Mouse (Mus musculus) frontal cortex, adult (tissue): ENCODE measurements at regions not wholly inside any gene's neighbourhood (a gene's known extent, or its start where the extent isn't known, plus 50 kb on each side); places are given as distances from the start of the nearest gene placed in this dataset.
A peak's percentile ranks its signal among the peaks of the same experiment; 100 is the strongest.

Source experiments
- ATAC-seq: cut with Nextera tagmentation; 2 replicates; pipeline ENCODE4 v1.9.2; 2017; ENCODE audit warnings: mild to moderate bottlenecking, moderate library complexity, mixed read lengths; ENCODE audit not compliant: low TSS enrichment

DNA sequence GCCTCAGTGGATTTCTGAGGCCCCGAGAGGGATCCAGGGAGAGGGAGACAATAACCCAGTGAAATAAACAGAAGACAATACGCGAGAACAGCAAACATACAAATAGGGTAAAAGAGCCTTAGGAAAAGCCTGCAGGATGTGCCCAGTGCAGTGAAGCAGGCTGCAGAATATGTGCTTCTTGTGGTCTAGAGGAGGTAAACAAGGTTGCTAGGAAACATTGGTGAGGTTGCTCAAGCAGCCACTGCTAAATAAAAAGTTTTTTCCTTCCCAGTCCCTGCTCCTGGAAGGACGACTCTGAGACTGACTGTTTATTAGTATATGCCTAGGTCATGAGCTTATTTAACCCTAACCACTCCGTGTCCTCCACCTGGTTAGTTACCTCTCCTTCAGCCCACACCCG, 201.5 kb downstream of the Gadd45g start:
- ATAC-seq: no peak

DNA sequence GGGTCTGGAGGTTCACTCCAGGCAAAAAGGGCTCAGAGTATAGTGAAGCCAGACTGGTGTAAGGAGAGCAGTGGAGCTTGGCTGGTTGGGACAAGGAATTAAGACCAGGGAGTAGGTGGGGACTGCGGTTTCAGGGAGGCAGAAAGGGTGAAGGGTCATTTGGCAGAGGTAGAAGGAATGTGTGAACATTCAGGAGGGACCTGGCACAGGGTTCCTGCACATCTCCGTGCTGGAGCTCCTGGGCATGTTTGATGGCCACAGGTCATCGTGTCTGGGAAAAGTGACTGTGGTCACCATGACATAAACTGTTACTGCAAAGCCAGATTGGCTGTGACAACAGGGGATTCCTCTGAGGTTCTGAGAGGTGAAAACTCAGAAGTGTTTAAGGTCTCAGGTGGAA, 202.3 kb downstream of the Gadd45g start:
- no peak for ATAC-seq

DNA sequence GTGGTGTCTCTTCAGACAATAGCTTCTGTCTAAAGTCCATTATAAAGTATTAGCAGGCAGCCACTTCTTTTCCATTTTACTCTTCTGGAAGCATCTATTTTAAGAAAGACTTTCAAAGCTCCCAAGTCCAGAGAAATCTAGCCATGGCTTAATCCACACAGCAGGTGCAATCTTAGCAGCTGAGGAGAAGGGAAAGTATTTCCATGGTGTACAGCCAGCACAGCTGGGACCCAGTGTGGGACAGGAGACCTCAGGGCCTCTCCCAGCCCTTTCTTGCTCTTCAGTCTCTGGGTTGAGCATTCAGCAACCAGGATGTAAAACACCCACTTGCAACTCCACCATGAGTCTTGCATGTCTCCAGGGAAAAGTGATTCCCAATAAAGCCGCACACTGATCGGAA, 202.8 kb downstream of the Gadd45g start:
- no peak for ATAC-seq

DNA sequence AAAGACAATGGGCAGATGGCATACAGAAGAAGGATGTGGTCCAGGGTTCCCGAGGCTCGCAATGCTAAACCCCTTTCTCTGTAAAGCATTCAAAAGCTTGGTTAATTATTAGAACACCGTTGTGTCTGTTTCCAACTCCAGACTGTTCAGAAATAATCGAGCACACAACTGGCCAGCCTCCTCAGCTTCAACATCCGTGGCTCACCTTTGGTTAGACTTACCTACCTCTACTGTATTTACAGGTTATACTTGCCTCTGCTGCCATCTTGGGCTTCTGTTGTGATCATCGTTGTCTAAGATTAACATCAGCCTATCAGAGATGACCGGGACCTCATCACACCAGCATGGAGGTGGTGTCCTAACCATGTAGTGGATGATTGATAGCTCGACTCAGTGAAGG, 209.3 kb downstream of the Gadd45g start:
- ATAC-seq: no peak

DNA sequence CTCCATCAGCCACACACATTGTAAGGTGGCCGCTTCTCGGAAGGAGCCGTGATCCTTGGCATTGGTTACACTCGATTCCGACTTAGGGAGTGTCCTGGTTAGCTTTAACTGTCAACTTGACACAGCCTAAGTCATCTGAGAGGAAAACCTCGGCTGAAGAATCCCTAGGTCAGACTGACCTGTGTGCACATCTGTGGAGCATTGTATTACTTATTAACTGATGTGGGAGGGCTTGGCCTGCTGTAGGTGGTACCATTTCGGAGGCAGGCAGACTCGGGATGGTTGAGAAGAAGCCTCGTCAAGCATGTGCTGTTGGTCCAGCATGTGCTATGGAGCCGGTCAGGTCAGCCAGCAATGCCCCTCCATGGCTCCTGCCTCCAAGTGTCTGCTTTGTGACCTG, 211.0 kb downstream of the Gadd45g start:
- ATAC-seq: no peak

DNA sequence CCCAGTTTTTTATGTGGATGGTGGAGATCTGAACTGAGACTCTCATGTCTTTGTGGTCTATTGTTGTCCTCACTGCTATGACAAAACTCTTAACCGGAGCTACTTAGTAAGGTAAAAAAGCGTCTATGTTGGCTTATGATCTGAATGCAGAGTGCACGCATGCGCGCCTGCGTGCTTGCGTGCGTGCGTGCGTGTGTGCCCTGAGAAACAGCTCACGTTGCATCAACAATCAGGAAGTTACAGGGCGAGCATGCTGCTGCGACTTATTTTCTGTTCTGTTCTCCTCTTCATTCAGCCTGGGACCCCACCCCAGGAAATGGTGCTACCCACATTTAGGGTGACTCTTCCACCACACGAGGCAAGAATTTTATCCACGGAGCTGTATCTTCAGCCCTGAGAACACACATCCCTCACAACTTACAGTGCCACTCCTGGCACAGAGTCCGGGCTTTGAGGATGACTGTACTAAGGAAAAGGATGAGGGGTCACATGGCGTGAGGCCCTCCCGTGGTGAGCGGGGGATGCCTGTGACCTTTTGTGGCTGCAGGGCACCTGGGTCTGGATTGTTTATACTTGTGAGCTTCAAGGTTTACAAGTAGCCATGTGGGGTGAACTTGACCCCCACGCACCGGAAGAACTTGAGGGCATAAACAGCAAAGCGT, 213.4 kb downstream of the Gadd45g start:
- ATAC-seq: no peak

DNA sequence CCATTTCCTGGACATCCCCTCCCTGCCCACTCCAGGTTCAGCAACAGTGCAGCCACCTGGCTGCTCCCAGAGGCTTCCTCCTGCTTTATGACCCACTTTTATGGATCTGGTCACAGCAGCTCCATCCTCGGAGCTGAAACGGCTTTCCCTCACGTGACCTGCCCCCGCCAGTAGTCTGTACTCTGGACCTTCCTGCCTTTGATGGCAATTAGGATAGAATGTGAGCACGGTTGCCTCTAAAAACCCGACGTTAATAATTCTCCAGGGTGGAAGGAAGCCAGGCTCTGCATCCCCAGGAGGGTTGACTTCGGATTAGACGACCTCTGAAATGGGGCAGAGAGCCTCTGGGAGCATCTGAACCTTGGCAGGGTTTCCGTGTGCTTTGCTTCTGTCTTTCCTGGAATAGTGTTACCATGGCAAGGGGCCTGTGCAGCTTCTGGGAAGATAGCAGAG, 214.0 kb downstream of the Gadd45g start:
- no peak for ATAC-seq

DNA sequence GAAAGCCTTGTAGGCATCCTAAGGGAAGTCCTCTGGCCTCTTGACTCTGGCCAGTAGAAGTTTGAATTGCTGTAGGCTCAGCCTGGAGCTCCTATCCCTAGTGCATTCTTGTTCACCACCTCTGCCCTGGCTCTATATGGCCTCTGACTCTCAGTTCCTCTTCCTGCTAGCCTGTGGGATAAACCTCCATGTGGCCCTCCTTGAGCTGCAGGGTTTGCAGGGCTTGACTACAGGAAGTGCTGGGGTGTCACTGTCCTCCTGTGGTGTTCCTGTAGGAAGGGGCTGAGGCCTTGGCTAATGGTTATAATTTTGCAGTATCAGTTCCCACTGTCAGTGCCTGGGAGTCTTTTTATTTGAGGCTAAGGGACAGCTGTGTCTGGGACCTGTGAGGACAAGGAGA, 215.0 kb downstream of the Gadd45g start:
- no peak for ATAC-seq

DNA sequence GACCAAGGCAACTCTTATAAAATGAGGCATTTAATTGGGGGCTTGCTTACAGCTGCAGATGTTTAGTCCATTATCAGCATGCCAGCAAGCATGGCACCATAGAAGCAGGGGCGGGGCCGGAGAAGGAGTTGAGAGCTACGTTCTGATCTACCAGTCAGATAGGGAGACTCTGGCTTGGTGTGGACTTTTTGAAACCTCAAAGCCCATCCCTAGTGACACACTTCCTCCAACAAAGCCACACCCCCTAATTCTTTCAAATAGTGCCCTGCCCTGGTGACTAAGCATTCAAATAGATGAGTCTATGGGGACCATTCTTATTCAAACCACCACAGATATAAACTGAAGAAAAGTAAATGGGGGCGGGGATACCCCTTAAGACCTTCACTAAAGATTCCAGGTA, 215.4 kb downstream of the Gadd45g start:
- no peak for ATAC-seq

DNA sequence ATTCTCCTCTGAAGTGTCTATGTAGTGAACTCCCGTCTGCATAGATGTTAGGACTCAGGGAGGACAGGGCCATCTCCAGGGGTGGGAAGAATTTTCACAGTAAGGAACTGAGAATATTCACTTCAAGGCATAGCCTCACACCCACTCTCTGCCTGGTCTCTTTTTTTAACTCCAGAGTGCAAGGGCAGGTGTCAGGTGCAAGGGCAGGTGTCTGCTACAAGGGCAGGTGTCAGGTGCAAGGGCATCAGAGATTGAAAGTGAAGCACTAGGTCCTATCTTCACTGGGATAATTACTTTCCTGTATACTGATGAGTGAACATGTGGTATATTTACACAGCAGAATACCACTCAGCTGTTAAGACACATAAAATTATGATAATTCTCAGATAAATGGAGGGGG, 216.1 kb downstream of the Gadd45g start:
- ATAC-seq: no peak

DNA sequence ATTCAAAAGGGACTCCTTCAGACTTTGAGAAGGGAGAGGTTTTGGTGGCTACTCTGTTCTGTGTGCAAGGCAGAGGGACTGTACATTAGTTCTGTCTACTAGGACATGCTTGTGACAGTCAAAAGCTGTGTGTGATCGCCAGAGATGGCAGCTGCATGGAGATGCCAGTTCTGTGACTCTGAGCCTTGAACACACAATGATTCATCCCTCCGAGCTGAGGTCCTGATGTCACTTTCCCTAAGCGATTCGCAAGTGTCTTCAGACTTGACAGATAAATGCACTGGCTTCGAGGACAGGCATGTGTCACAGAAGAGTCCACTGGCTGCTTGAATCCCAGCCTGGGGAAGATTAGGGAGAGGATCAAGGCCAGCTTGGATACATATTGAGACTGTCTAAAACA, 218.8 kb downstream of the Gadd45g start:
- ATAC-seq: no peak

DNA sequence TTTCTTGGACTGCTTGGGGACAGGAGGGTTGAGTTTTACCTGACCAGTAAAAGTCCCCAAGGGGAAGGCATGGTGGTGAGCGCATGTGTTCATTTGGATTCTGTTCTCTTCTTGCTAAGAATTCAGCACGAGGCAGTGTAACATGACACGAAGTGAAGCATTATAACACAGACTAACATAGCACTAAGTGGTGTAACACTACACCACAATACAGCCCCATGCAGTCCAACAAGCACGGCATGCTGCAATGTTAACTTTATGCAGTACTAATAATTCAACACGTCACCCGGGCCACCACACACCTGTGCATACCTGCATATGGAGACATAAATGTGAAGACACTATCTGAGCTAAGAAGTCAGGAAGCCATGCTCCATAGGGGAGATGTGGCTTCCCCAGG, 219.2 kb downstream of the Gadd45g start:
- ATAC-seq: no peak

DNA sequence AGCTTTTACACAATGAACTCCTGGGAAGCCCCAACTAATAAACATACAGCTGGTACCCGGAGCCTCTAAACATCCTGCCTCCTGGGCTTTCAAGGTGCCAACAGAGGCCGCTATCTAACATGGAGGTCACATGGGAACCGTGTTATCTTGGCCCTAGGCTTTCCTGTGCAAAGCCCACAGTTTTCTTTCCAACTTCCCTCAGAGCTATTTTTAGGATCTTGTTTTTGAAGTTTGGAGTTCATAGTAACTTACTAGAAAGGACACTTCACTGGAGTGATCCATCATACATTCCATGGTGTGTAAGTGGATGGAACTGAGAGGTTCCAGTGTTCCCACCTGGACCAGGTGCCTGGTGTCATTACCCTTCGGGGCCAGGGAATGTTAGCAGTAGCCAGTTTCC, 220.6 kb downstream of the Gadd45g start:
- no peak for ATAC-seq

DNA sequence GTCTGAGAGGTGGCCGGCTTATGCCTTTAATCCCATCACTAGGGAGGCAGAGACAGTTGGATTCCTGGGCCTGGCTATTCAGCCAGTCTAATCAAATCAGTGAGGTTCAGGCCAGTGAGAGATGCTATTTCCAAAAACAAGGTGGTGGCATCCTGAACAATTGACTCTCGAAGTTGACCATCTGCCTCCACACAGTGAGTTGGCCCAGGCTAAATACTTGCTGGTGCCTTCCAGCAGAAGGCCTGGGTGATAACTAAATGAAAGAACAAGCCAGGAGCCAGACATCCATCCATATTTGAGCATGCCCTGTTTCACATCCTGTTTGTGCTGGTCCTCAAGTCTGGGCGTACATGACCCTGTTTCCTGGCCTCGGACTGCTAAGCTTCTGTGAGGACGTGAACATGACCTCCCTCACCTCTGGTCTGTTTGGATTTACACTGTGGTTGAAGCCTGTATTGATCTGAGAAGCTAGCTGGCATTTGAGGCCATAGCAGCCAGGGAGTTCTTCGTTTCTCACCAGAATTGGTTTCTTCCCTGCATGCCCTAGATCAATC, 222.5 kb downstream of the Gadd45g start:
- ATAC-seq: no peak

DNA sequence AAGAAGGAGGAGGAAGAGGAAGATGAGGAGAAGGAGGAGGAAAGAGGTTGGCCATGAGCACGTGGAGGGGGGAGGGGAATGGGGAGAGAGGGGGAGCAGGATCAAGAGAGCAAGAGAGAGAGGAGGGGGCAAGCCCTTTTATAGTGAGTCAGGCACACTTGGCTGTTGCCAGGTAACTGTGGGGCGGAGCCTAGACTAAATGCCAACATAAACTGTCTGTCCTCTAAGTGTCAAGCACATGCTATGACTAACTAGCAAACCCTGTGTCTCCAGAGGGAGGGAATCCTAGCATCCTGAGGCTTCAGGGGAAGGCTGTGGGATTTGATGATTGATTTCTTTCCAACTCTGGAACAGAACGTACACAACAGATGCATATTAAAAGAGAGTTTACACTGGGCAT, 223.2 kb downstream of the Gadd45g start:
- no peak for ATAC-seq

DNA sequence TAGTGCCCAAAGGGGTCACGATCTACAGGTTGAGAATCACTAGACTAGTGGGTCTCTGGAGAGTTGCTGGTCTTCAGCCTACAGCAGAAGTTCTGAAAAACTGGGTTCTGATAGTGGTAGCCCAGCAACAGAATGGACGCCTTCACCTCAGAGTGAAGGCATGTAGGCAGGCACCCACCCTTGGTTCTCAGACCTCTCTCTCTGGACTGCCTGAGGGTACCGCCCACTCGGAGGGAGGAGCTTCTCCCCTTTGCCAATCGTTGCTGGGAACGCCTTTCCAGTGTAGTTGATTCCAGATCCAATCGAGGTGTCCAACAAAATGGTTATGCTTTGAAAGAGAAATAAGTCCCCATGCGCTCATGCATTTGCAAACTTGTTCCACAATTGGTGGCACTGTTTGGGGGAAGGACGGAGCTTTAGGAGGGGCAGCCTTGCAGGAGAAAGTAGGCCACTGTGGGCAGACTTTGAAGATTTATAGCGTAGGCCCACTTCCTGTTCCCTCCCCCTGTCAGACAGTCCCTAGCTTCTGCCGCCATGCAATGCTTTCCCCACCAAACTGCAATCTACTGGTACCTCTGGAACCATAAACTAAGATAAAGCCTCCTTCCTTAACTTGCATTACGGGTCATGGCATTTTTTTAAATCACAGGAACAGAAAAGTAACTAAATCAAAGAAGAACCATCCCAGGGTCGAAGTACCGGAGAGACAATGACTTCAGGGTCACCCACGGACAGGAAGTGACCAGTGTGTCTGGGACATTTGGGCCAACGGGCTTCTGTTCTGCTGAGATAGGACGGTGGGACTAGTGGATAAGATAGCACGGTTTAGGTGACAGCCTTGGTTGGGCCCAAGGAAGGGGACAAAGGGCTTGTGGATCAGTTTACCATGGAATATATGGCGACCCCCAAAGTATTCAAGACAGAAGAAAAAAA, 224.5 kb downstream of the Gadd45g start:
- no peak for ATAC-seq

DNA sequence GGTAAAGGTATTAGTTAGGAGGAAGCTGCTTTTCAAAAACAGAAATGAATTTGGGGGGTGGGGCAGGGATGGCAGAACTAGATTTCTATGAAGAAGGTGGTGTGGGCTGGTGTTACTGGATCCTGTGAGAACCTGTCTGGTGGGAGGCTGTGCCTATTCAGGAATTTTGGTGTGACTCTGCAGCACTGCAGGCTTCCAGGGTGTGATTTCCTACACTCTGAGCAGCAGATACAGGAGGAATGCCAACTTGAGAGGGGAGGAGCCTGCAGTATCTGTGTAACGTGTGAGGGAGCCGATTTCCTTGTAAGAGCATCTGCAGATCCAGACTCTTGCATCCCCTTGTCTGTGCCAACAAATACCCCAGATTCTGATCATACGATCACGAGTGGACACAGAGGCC, 231.1 kb downstream of the Gadd45g start:
- ATAC-seq: peak; percentile 82

DNA sequence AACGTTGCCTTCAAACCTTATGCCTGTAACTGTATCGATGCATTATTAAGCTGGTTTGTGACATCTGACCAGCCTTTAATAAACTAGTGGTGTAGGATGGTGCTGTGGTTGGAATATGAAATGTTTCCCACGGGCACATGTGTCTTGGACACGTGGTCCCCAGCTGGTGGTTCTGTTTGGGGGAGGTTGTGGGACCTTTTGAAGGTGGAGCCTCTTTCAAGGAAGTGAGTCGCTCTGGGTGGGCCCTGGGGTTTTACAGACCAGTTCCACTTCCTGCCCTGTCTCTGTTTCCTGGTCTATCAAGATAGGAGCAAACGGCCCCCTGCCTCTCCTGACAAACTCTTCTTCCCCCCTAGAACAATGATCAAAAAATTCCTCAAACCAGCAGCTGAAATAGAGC, 232.1 kb downstream of the Gadd45g start:
- no peak for ATAC-seq

DNA sequence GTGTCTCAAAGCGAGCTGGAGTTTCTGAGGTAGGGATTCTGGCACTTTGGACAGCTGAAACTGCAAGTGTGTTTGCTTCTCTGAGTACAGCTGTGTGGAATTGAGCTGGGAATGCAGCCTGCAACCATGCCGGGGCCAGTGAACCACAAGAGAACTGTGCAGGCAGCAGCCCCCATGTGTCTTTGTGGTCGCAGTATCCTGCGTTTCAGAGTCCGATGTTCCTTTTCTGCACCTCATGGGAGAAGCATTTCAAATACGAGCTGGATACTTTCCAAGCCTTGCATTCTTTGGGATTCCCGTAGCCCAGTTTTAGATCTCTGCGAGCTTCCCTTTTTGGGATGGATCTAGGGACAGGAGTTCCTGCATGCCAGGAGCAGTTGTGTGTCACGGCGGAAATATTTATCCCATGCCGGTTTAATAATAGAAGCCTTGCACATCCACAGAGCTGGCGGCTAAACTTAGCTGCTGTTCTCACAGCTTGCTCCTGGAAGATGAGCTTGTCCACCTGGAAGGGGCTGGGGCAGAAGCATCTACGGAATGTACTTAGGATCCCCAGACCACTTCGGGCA, 233.3 kb downstream of the Gadd45g start:
- peak; percentile 53 for ATAC-seq

DNA sequence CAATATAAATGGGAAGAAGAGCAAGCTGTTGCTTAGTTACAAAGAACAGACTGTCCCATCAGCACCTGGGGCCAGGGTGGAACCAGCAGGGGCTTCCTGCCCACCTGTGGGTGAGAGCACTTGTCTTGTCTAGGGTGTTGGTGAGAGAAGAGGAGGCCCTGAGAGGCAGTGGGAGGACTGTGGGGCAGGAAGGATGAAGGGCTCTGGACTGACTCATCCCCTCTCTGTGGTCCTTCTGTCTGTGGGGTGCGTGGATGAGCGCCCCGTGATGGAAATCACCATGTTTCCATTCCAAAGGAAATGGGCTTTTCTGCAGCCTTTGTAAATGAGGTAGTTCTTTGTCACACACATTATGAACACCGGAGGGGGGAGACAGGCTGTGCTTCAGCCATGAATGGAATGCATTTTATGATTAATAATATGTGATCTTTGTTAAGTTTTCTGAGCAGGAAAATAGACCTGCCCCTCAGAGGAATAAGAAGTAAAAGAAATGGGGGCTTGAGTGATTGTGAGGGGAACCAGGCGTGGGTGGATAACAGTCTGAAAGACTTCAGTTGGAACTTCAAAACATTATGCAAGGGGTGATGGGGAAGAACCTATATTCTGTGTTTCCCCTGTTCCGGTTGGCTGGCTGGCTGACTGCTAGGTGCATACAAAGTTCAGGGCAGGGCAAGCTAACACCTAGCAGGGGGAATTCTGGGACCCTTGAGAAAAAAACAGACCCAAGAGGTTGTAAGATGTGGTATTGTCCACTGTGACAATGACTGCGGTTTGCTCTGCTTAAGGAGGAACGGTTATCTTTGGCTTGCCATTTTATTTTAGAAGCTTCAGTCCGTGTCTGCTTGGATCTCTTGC, 237.3 kb downstream of the Gadd45g start:
- ATAC-seq: no peak

DNA sequence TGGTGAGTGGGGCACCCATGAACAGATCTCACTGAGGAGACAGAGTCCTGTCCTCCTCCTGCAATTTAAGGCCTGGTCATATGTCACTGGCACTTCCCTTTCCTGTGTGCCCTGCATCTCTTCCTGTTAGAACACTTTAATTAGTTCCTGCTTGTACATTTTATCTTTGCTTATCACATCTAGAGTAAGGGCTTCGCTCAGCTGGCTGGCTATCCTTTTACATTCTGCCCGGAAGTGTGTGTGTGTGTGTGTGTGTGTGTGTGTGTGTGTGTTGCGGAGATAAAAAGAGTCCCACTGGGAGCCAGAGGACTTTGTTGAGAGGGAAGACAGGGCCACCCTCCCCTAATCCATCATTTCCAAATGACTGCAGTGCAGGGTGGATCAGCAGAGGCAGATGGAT, 238.6 kb downstream of the Gadd45g start:
- ATAC-seq: no peak

DNA sequence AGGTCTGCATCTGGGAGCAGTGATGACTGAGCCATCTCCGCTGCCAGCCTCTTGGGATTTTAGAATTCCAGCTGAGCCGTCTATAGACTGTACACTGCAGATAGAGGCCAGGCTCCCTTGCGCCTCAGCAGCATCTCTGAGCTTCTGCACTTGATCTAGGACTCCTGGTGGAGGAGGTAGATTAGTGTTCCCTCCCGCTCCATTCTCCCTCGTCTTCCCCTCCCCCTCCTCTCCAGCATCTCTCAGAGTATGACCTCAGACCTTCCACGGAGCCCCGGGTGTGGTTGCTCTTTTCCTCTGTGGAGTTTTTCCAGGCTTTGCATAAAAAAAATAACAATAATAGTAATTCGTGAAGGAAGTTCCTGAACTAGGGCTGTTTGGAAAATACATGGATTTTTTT, 241.8 kb downstream of the Gadd45g start:
- no peak for ATAC-seq
